13 mouse cellular contexts compared by ENCODE assay signal in genomic region chr17:78405336-78405735, GRCm38 (mm10). TPM values are rescaled to one million over a fixed set of nuclear protein-coding genes. Genes with fewer than 3 reads are reported as not detected.
DNase-seq lines count a peak whose midpoint lies in the region.
"Had no signal": no experiment of that assay in that cellular context is flagged by ENCODE, and none has a peak within 500 bp of the region (broad histone marks: within the 10 kb centered on the region; RNA-seq: fewer than 3 reads in every experiment).

No protein-coding gene starts in this region.

- DNase-seq in gastrocnemius, adult 18-20 months (ENCODE audit: low spot score): peak; percentile 76
- DNase-seq in gastrocnemius, postnatal 4 days (ENCODE audit: low spot score in 2 of 2): no peak
- peak; percentile 40 for DNase-seq in adrenal gland, postnatal 10 days
- DNase-seq in cerebellum, adult 11 months: peak; percentile 86
- peak; percentile 88 to 91 for DNase-seq in cerebellum, postnatal 25 days
- no peak for DNase-seq in Muller cell, postnatal 12 days (ENCODE audit: inconsistent ontology term)
- no peak for DNase-seq in thymus, postnatal 0 days (ENCODE audit: low spot score)
- no peak for DNase-seq in heart, postnatal 4 days
- DNase-seq: heart, adult 18-20 months; kidney, postnatal 14 days; retina, postnatal 1 day; spleen, adult 18-20 months; thymus, postnatal 4 days had no signal

RNA-seq across cellular contexts. Expression of gene Fez2, which starts 12.6 kb away (rescaled TPM):
- total RNA-seq in gastrocnemius, adult 18-20 months (2021): 10 to 100 TPM; 61.0 to 76.7 TPM
- total RNA-seq in gastrocnemius, postnatal 4 days (2021): 10 to 100 TPM; 52.9 to 56.6 TPM
- total RNA-seq in adrenal gland, postnatal 10 days (2021): 10 to 100 TPM; 36.7 to 45.4 TPM
- polyA plus RNA-seq in thymus, postnatal 0 days (2015; fragmentation: Nextera tagmentation; extraction: Ambion mirVana): 21.2 and 21.3 TPM in 2 replicates
- 10 to 100 TPM; 81.9 to 84.0 TPM for total RNA-seq in heart, postnatal 4 days (2021)

Comparison
In these comparisons a context has a peak if more than half of its experiments do, and no peak if none do; other contexts are left out.
1. DNase-seq: peak in gastrocnemius, adult 18-20 months (single experiment), adrenal gland, postnatal 10 days (single experiment), cerebellum, adult 11 months (single experiment) and cerebellum, postnatal 25 days (2 of 2); none in gastrocnemius, postnatal 4 days (0 of 2), Muller cell, postnatal 12 days (single experiment), thymus, postnatal 0 days (single experiment) and heart, postnatal 4 days (single experiment).